ENCODE assay signal across 33 mouse cellular contexts in the genomic region with DNA sequence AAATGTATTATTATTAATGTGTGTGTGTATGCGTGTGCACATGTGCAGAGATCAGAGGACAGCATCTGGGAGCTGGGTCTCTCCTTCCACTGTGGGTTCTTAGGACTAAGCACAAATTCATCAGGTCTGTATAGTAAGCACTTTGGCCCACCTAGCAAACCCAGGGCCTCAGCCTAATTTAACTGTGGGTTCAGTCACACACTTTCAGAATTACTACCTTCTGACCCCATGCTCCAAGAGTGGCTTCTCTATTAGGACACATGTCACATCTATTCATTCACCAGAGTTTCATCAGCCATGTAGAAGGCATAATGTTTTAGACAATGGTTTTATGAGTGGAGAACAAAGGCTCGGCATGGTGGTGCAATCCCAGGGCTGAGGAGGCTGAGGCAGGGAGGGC. TPM values are rescaled to one million over a fixed set of nuclear protein-coding genes. Genes with fewer than 3 reads are reported as not detected.
"Had no signal": no experiment of that assay in that cellular context is flagged by ENCODE, and none has a peak within 500 bp of the region (broad histone marks: within the 10 kb centered on the region; RNA-seq: fewer than 3 reads in every experiment).

No protein-coding gene starts in this region.

- H3K9me3 ChIP-seq: limb, embryonic 10.5 days; limb, embryonic 12.5 days; limb, embryonic 13.5 days; limb, embryonic 15.5 days; liver, embryonic 12.5 days; liver, embryonic 13.5 days; liver, embryonic 15.5 days; lung, embryonic 15.5 days; megakaryocyte, embryonic 14.5 days; midbrain, embryonic 12.5 days; midbrain, embryonic 15.5 days; neural tube, embryonic 12.5 days had no signal

- H3K9ac ChIP-seq: limb, embryonic 12.5 days; limb, embryonic 13.5 days; limb, embryonic 15.5 days; liver, embryonic 12.5 days; liver, embryonic 13.5 days; liver, embryonic 14.5 days; liver, embryonic 15.5 days; liver, postnatal 0 days; lung, embryonic 14.5 days; lung, embryonic 15.5 days; midbrain, embryonic 12.5 days; midbrain, embryonic 15.5 days; neural tube, embryonic 12.5 days had no signal

- H3K4me2 ChIP-seq: limb, embryonic 12.5 days; limb, embryonic 13.5 days; limb, embryonic 15.5 days; liver, embryonic 11.5 days; liver, embryonic 12.5 days; liver, embryonic 13.5 days; liver, embryonic 15.5 days; lung, embryonic 14.5 days; lung, embryonic 15.5 days; midbrain, embryonic 12.5 days; midbrain, embryonic 15.5 days; neural tube, embryonic 12.5 days had no signal

- DNase-seq: left cerebral cortex, postnatal 4 days; liver; liver, embryonic 13.5 days; liver, postnatal 0 days; lung, adult 18-20 months; lung, adult 2 months; lung, embryonic 14.5 days; lung, postnatal 10 days; lung, postnatal 14 days; lung, postnatal 36 days; lung, postnatal 4 days; midbrain, embryonic 14.5 days had no signal

- H3K27me3 ChIP-seq: limb, embryonic 12.5 days; limb, embryonic 13.5 days; limb, embryonic 15.5 days; liver, embryonic 12.5 days; liver, embryonic 13.5 days; liver, embryonic 15.5 days; lung, embryonic 15.5 days; megakaryocyte, embryonic 14.5 days; midbrain, embryonic 12.5 days; midbrain, embryonic 15.5 days; neural tube, embryonic 12.5 days had no signal

- H3K4me1 ChIP-seq: limb, embryonic 10.5 days; limb, embryonic 12.5 days; limb, embryonic 13.5 days; limb, embryonic 15.5 days; liver, embryonic 12.5 days; liver, embryonic 13.5 days; liver, embryonic 15.5 days; lung, embryonic 15.5 days; midbrain, embryonic 12.5 days; midbrain, embryonic 15.5 days; neural tube, embryonic 12.5 days had no signal

- H3K27ac ChIP-seq: left cerebral cortex, adult 2 months; limb, embryonic 10.5 days; limb, embryonic 12.5 days; limb, embryonic 13.5 days; limb, embryonic 15.5 days; liver, embryonic 12.5 days; liver, embryonic 13.5 days; liver, embryonic 14.5 days; liver, embryonic 15.5 days; lung, embryonic 15.5 days; macrophage; midbrain, embryonic 12.5 days; midbrain, embryonic 15.5 days; neural tube, embryonic 12.5 days had no signal

- ATAC-seq: liver, embryonic 12.5 days; liver, postnatal 0 days; lung, postnatal 0 days; midbrain, embryonic 15.5 days; midbrain, embryonic 16.5 days had no signal

- H3K4me3 ChIP-seq: left cerebral cortex, adult 2 months; limb, embryonic 10.5 days; limb, embryonic 12.5 days; limb, embryonic 13.5 days; limb, embryonic 15.5 days; liver, embryonic 12.5 days; liver, embryonic 13.5 days; liver, embryonic 15.5 days; lung, embryonic 15.5 days; megakaryocyte, embryonic 14.5 days; midbrain, embryonic 12.5 days; midbrain, embryonic 15.5 days; myocyte; neural tube, embryonic 12.5 days had no signal

RNA-seq across cellular contexts. Expression of gene Ngp, which starts 13.5 kb away (rescaled TPM):
- total RNA-seq: left cerebral cortex, postnatal 10 days; left cerebral cortex, postnatal 25 days; liver, adult 2 months had no signal
- polyA plus RNA-seq: limb, embryonic 10.5 days; myocyte had no signal
